Mouse (Mus musculus): ENCODE results near the gene Fkbp9.
"Not testable (repeated sequence)": the region's sequence is repeated elsewhere in the genome, so short reads cannot be mapped to it uniquely, and the experiment has no call there.

Fkbp9 gene

DNA sequence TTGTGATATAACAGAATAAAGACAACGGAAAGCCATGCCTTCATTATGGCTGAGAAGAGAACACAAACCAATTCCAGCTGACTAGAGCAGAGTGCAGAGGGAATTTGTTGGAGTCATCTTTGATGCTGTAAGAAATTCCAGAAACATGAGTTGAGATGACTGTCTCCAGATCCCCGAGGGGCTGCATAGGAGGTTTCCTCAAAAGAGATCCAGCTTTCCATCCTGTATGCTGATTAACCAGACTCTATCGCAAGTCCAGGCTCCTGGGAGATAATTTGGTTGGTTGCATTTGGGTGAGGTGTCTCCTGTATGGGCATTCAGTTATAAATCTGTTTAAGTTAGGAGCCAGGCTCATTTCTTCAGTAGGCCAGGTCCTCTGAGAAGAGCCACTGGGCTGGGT, 5.8 kb downstream of the Fkbp9 start:
- DNase-seq (ENCODE audit: low spot score), result no peak

GRCm38 (mm10) chr6:56843229-56843628, 11.4 kb downstream of the Fkbp9 start:
- no peak for DNase-seq (ENCODE audit: low spot score)

DNA sequence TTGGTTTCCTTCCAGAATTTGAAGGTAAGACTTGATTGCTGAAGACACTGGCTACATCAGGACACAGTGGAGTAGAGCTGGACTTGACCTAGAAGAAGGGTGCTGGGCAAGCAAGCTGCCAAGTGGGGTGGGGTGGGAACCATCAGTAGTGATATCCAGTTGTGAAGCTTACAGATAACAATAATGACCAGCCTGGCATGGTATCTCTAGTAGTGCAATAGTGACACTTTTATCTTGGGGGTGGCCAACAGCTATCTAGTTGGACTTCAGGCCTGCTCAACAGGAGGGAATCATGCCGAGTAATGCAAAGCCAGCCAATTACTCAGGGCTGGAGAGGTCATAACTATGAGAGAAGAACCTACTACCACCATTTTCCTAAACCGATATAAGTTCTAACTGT, 12.5 kb downstream of the Fkbp9 start:
- no peak for DNase-seq (ENCODE audit: low spot score)

DNA sequence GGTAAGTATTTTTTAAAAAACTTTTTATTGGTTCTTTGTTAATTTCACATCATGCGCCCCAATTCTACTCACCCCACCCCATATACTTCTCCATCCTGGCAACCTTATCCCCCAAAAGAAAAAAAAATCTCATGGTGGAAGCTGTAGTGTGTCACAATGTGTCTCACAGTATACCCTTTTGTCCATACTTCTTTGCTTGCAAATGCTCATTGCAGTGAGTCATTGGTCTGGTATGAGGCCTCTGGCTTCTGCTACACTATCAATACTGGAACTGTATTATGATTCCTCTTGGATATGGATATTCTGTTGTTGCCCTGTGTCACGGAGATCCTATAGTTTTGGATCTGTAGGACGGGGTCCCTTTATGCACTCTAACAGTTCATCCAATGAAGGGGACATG, 17.1 kb downstream of the Fkbp9 start:
- no peak for DNase-seq (ENCODE audit: low spot score)

- DNase-seq (ENCODE audit: low spot score), result no peak
These were observed 18.5 kb downstream of the Fkbp9 start for GRCm38 (mm10) chr6:56850315-56850714.

DNA sequence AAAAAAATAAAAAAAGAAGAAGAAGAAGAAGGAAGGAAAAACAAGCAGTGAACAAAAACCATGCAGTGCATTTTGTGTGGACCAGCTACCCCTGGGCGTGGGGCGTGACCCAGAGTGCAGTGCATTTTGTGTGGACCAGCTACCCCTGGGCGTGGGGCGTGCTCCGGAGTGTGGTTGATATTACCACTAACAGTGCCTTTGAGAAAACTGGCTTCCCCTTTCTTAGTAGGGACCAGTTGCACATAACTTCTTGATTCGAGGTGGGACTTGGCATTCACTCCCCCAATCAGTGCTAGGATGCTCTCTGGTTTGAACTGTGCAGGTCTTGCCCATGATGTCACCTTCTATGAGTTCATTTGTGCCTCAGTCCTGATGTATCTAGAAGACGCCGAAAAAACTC, 22.9 kb downstream of the Fkbp9 start:
- DNase-seq (ENCODE audit: low spot score), result no peak

DNA sequence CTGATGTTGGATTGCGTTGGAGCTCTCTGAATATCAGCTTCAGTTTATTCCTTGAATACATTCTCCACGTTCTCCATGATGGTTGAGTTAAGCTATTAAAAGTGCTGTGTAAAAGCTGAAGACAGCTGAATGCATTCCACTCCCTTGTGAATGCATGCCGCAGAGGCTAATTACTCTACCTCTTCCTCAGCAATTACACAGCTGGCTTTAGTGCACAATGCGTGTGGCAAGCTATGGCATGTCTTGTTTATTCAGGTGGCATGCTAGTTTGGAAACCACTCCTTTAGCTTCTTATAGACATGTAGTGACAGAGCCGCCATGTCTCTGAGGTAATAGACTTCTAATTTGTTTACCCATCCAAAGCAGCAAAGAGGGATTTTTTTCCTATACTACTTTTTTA, 24.9 kb downstream of the Fkbp9 start:
- DNase-seq (ENCODE audit: low spot score), result no peak

DNA sequence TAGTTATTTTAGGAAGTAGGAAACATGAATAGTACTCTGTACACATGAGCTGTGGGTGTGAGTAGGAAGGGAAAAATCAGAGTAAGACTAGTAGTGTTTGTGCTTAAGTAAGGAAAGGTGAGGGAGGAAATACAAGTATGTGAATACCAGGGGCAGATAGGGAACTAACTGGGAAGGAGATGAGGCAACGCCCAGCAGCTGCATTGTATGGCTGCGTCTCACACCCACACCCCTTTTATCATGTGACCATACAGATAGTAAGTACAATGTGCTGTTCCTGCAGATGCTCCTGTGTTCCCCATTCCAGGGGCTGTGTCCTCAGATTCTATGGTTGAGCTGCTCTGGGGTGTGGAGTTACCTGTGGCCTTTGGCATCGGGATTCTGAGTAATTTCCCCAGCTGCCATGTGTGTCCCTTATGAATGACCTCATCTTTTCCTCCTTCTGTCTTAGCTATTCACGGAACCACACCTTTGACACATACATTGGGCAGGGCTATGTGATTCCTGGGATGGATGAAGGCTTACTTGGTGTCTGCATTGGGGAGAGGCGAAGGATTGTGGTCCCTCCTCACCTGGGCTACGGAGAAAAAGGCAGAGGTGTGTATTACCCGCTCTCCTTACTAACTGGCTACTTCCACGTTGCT, 28.5 kb downstream of the Fkbp9 start:
- no peak for DNase-seq (ENCODE audit: low spot score)

DNA sequence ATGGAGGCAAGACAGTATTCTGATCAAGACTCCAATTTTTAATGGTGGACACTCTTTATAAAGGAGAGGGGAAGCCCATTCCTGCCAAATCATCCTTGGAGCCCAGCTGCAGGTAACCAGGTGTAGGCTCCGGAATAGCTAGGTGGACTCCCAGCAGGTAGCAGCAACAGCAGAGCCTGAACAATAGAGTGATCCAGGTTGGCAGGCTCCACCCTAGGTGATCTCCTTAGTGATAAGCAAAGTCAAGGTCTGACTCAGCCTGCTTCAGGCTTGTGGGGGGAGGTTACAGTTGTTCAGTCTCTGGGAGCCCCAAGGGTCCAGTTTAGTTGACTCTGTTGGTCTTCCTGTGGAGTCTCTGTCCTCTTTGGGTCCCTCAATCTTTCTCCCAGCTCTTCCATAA, 35.0 kb downstream of the Fkbp9 start:
- DNase-seq (ENCODE audit: low spot score), result not testable (repeated sequence)

DNA sequence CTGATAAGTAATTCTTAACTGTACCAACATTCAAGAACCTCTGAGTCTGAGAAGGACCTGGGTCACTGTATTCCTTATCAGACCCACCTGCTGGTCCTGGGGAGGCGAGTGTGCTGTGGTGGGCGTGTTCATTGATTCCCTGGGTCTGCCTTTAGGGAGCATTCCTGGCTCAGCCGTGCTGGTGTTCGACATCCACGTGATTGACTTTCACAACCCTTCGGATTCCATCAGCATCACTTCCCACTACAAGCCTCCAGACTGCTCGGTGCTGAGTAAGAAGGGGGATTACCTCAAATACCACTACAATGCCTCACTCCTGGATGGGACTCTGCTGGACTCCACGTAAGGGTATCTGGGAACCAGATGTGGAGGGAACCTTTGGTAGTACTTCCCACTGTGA, 36.7 kb downstream of the Fkbp9 start:
- DNase-seq (ENCODE audit: low spot score), result no peak

DNA sequence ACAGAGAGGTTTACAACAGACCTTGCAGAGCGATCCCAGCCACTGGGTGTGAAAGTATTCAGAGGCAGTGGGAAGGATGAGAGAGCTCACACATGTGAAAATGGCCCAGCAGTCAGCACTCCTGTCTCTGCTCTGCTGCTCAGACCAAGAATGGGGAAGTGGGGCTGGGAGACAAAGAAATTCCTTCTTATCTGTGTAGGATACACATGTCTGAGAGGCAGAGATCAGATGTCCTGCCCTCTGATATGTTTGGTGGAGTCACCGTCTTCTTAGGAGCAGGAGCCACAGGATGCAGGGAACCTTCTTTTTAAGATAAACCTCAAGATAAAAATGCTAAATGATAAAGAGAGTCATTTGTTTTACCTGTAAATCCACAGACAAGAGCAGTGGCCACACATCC, 38.2 kb downstream of the Fkbp9 start:
- DNase-seq (ENCODE audit: low spot score), result no peak

GRCm38 (mm10) chr6:56876870-56877269, 45.0 kb downstream of the Fkbp9 start:
- DNase-seq (ENCODE audit: low spot score), result no peak

DNA sequence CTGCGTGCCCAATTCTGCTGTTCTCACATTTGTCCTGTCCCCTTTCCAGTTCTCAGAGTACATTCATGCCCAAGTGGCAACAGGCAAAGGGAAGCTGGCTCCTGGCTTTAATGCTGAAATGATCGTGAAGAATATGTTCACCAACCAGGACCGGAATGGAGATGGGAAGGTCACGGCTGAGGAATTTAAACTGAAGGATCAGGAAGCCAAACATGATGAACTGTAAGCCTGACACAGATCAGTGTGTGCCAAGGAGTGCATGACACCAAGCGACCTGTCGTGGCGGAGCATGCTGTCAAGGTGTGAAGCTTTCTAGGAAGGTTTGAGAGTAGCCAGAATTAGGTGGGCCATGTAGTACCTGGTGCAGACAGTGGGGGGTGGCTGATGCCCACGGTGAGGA, 46.1 kb downstream of the Fkbp9 start:
- DNase-seq (ENCODE audit: low spot score), result no peak

DNA sequence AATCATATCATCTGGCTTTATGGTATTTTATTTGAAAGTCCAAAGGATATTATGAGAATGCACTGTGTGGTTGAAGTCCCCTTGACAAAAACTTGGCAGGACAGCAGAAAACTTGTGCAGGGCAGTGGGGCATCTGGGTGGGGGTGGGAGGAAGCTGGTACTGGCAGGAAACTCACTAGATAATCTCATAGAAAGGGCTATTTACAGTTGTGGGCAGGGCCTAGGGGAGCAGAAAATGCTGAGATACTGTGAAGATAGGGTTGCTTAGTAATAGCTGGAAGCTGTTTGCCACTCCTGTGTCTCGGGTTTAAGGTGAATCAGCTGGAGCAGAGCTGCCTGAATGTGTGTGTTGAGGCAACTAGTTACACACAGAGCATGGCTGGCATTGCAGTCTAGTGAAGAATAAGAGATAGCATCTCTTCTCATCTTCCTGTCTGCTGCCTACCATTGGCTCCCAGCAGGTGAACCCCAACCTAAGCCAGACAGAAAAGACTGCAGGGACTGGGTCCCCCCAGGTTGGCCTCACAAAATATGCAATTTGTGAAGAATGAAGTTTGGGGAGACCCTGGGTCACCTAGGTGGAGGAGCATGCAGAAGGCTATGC, 47.6 kb downstream of the Fkbp9 start:
- no peak for DNase-seq (ENCODE audit: low spot score)

GRCm38 (mm10) chr6:56888561-56888960, 56.7 kb downstream of the Fkbp9 start:
- DNase-seq (ENCODE audit: low spot score), result no peak

DNA sequence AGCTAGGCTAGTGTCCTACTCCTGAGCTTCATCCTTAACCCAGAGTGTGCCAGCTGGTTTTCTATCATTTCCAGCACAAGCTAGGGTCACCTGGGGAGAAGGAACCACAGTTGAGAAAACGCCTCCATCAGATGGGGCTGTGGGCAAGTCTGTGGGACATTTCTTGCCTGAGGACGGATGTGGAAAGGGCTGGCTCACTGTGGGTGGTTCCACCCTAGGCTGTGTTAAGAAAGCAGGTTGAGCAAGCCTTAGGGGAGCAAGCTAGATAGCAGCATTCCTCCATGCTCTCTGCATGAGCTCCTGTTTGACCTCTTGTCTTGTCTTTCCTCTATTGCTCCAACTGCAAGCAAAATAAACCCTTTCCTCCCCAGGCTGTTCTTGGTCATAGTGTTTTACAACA, 58.9 kb downstream of the Fkbp9 start:
- DNase-seq (ENCODE audit: low spot score), result no peak

- no peak for DNase-seq (ENCODE audit: low spot score)
These were observed 67.7 kb downstream of the Fkbp9 start for GRCm38 (mm10) chr6:56899601-56900000.

DNA sequence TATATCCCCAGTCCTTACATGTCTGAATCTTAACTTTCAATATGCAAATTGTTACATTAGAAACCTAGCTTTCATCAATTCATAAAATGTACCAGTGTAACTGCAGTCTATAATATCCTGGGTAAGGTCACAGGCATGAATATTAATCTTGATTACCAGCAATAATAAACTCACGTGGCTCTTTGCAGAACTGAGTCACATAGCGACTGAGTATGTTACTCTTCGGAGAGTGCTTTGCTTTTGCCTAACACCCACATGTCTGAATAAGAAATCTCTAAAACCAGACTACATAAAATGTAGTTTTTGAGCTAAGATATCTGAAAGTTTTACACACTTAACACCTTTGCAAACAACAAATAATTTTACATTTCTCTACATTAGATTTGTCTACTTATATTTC, 69.5 kb downstream of the Fkbp9 start:
- no peak for DNase-seq (ENCODE audit: low spot score)

DNA sequence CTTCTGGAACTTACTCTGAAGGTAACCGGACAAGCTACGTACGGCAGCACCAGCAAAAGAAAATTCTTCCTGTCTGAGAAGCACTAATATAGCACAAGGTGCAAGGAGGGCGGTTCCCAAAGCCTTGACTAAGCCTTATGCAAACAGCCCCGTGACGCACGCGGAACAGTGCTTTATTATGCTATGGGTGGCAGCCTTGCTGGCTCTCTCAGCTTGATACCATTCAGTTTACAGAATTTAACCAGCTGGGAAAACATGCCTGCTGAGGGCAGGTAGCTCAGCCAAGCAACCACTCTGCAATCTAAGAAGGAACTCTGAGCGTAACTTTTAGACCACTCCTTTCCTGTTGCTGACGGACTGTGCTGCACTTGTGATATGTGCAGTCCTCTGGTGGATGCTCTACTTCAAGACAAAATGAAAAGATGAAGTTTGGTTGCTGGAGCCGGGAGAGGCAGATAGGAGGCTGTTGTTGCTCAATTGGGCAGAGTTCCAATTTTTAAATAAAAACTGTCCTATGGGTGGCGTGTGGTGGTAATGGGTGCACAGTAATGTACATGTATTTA, 70.0 kb downstream of the Fkbp9 start:
- peak; percentile 26 for DNase-seq (ENCODE audit: low spot score)

DNA sequence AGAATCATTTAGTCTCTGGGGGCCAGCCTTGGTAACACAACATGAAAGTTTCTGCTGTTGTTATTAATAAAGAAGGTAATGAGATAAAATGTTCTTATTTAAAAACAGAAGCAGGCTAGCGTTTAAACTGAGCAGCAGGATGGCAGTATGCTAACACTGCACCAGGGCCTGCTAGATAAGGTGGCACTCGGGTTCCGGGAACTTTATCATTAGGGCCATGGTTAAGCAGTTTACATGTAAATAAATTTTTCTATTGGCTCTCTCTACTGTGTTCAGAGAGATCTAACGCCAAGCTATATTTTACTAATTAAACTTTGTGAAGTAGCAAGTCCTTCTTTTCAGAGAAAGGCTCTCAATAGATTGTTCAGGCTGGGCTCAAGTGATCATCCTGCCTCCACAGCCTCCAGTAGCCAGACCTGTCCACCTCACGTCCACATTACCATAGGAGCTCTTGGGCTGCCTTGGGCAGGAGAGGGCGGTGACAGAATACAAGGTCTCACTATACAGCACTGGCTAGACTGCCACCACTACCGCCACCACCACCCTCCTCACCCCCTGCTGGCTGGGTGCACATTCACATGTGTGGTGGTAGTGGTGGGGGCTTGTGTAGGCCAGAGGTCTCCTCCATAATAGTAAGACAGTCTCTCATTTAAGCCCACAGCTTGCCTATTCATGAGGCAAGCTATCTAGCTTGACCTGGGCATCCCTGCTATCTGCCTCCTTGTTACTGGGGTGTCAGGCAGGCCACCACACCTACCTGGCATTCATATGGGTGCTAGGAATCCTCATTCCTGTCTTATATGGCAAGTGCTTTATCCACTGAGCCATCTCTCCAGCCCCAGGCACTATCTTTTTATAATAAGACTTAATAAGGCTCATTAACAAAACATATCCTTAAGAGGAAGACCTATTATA, 71.0 kb downstream of the Fkbp9 start:
- no peak for DNase-seq (ENCODE audit: low spot score)

GRCm38 (mm10) chr6:56903831-56904230, 72.0 kb downstream of the Fkbp9 start:
- DNase-seq (ENCODE audit: low spot score), result no peak

GRCm38 (mm10) chr6:56904330-56904729, 72.5 kb downstream of the Fkbp9 start:
- DNase-seq (ENCODE audit: low spot score), result no peak

DNA sequence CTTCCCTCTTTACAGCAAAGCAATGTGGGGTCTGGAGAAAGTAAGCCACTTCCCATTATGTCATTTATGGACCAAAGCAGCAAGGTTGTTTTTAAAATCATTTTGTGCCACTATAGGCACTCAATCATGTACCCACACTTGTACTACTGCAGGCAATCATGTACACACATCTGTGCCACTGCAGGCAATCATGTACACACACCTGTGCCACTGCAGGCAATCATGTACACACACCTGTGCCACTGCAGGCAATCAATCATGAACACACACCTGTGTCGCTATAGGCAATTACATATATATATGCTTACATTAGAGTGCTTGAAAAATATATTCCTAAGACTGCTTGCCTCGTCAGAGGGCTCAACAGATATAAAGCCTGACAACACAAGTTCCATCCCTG, 73.1 kb downstream of the Fkbp9 start:
- no peak for DNase-seq (ENCODE audit: low spot score)

Measured in urinary bladder, postnatal 10 days (tissue).